ENCODE assay signal across 8 mouse cellular contexts in the genomic region with DNA sequence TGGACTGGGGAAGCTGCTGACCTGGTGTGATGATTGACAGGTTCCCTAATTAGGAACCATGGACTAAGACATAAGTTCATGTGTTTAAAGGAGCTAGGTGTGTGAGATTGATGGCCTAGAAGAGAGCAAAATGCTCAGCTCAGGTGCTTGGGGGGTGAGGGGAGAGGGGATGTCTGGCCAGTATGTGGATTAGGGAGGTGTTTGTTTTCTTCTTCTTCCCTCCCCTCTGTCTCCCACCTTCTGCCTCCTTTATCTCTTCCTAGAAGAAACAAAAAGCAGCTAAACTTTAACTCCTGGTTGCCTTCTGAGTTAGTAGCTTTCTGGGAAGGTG.
DNase-seq lines count a peak whose midpoint lies in the region; ATAC-seq and TF ChIP-seq lines count a peak whose summit lies in the region.

No protein-coding gene starts in this region.

- H3K9me3 ChIP-seq in kidney, postnatal 0 days (replicated peaks; ENCODE audit: low read length), result no peaks in the 10 kb centered on the region
- no peaks in the 10 kb centered on the region; the same call in 1 of the 2 replicates for H3K9me3 ChIP-seq in forebrain, embryonic 11.5 days (ENCODE audit: control insufficient read depth, low read length)
- H3K9me3 ChIP-seq in limb, embryonic 12.5 days, result no peaks in the 10 kb centered on the region

- ATAC-seq in kidney, postnatal 0 days (replicated peaks; ENCODE audit: low FRiP score, low read depth), result no peak
- ATAC-seq in forebrain, embryonic 11.5 days (replicated peaks; ENCODE audit: low FRiP score), result no peak
- ATAC-seq in limb, embryonic 12.5 days (ENCODE audit: insufficient number of reproducible peaks, insufficient read depth, low FRiP score, low TSS enrichment, low read depth), result peak; percentile 52; the same call in 1 of the 2 replicates
- peak; percentile 23; the same call in 1 of the 2 replicates for ATAC-seq in neutrophil, adult 5-6 weeks (ENCODE audit: extremely low read depth, insufficient number of reproducible peaks, low FRiP score, poor library complexity, severe bottlenecking)

- no peak for DNase-seq in kidney, postnatal 0 days (ENCODE audit: low spot score)
- no peak for DNase-seq in kidney, adult 9 months
- DNase-seq in forebrain, embryonic 11.5 days (ENCODE audit: low spot score), result no peak
- DNase-seq in urinary bladder, postnatal 25 days (ENCODE audit: low spot score), result no peak
- no peak for DNase-seq in layer of hippocampus, adult 9-10 months (ENCODE audit: low spot score)
- no peak for DNase-seq in cerebellum, postnatal 4 days (ENCODE audit: low spot score in 2 of 2)

- no peaks in the 10 kb centered on the region for H3K36me3 ChIP-seq in kidney, postnatal 0 days (ENCODE audit: insufficient read depth, low read length)
- H3K36me3 ChIP-seq in forebrain, embryonic 11.5 days (ENCODE audit: control insufficient read depth, insufficient read depth, low read length), result no peaks in the 10 kb centered on the region
- H3K36me3 ChIP-seq in limb, embryonic 12.5 days, result no peaks in the 10 kb centered on the region

- peak overlapping the region; percentile 47 for H3K4me2 ChIP-seq in kidney, postnatal 0 days (ENCODE audit: low read length)
- peak overlapping the region; percentile 33 for H3K4me2 ChIP-seq in forebrain, embryonic 11.5 days (ENCODE audit: low read depth, low read length, severe bottlenecking)
- H3K4me2 ChIP-seq in limb, embryonic 12.5 days, result peak overlapping the region; percentile 42

- H3K27me3 ChIP-seq in kidney, postnatal 0 days (ENCODE audit: insufficient read depth, low read length), result no peaks in the 10 kb centered on the region
- H3K27me3 ChIP-seq in forebrain, embryonic 11.5 days (ENCODE audit: control insufficient read depth, insufficient read depth, low read length), result no peaks in the 10 kb centered on the region
- no peaks in the 10 kb centered on the region for H3K27me3 ChIP-seq in limb, embryonic 12.5 days

- TF ChIP-seq CTCF in kidney, postnatal 0 days (IDR thresholded peaks at IDR 0.05; ENCODE audit: low read depth), result no peak

- peaks cover 34% of the 10 kb centered on the region for H3K4me1 ChIP-seq in kidney, postnatal 0 days (replicated peaks; ENCODE audit: insufficient read depth, low read length)
- peaks cover 15% of the 10 kb centered on the region for H3K4me1 ChIP-seq in forebrain, embryonic 11.5 days (replicated peaks; ENCODE audit: control insufficient read depth, insufficient read depth, low read length)
- H3K4me1 ChIP-seq in limb, embryonic 12.5 days (replicated peaks), result peaks cover 66% of the 10 kb centered on the region

- H3K4me3 ChIP-seq in kidney, postnatal 0 days (replicated peaks; ENCODE audit: low read depth, low read length), result no peak overlapping the region
- no peak overlapping the region for H3K4me3 ChIP-seq in forebrain, embryonic 11.5 days (ENCODE audit: low read depth, low read length)
- no peak overlapping the region for H3K4me3 ChIP-seq in limb, embryonic 12.5 days (replicated peaks)

- no peak overlapping the region for H3K9ac ChIP-seq in kidney, postnatal 0 days (ENCODE audit: low read depth, low read length)
- no peak overlapping the region for H3K9ac ChIP-seq in forebrain, embryonic 11.5 days (ENCODE audit: low read length)
- peak overlapping the region; percentile 35; the same call in 1 of the 2 replicates for H3K9ac ChIP-seq in limb, embryonic 12.5 days (replicated peaks)

- H3K27ac ChIP-seq in kidney, postnatal 0 days, result peak overlapping the region; percentile 51
- H3K27ac ChIP-seq in forebrain, embryonic 11.5 days (ENCODE audit: low read depth, low read length), result peak overlapping the region; percentile 42; the same call in 1 of the 2 replicates
- H3K27ac ChIP-seq in limb, embryonic 12.5 days, result 0 out of 2 replicates have a peak overlapping the region, but pooled peaks have one; percentile 25

Comparison
In these comparisons a context has a peak if more than half of its experiments do, and no peak if none do; other contexts are left out.
1. ATAC-seq: peak in limb, embryonic 12.5 days (single experiment) and neutrophil, adult 5-6 weeks (single experiment); none in kidney, postnatal 0 days (single experiment) and forebrain, embryonic 11.5 days (single experiment).
2. Peak in every context shown above with its lines, with median percentiles within 50 percentile points of each other: H3K27ac ChIP-seq and H3K4me2 ChIP-seq.